Mouse (Mus musculus) thymus, adult 2 months (tissue): ENCODE results near the gene Eif1b.

Experiments used
- CTCF ChIP-seq: fragments of 200-500 bp; IDR thresholded peaks from 2 replicates; pipeline ENCODE4 v1.5.1; 2012; ENCODE audit warnings: mild to moderate bottlenecking, control low read depth, low read length, moderate library complexity, borderline replicate concordance; ENCODE audit not compliant: control insufficient read depth, poor library complexity, insufficient read depth; ENCODE audit errors: extremely low read depth
- POLR2A ChIP-seq: fragments of 200-500 bp; IDR thresholded peaks from 2 replicates; pipeline ENCODE4 v1.6.1; 2012; ENCODE audit warnings: mild to moderate bottlenecking, low read length, control low read depth, moderate library complexity; ENCODE audit not compliant: control insufficient read depth, poor library complexity, insufficient read depth; ENCODE audit errors: extremely low read depth

- no peak; the same call in 1 of the 2 replicates for TF ChIP-seq CTCF
- no peak for TF ChIP-seq POLR2A
These were observed at the start of gene Eif1b for GRCm38 (mm10) chr9:120492010-120492399.
